Mouse (Mus musculus): ENCODE data around the gene Pde8b.

The Pde8b gene

DNA sequence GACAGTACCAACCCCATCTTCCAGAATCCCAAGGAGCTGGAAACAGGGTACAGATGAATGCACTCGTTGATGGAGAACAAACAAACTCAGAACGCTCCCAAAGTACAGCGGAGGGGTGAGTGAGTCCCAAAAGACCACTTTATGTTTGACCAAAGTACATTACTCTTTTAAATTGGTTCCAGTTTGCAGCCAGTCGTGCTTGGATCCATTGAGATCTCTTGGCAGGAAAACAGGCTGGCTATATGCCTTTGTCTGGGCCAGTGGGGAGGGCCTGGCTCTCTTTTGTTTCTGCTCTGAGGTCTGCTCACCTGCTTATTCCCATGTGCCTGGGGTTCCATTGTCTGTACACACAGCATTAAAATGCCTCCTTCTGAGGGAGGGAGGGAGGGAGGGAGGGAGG is 118.3 kb downstream of the Pde8b start:
- DNase-seq (ENCODE audit: low read depth, low spot score) = no peak
- Histone ChIP-seq H3K36me3 (ENCODE audit: control insufficient read depth, insufficient read depth, low read length, poor library complexity, severe bottlenecking) (no peaks in the 10 kb centered on the region), H3K27me3 (ENCODE audit: control insufficient read depth, insufficient read depth, low read length, poor library complexity, severe bottlenecking) (no peaks in the 10 kb centered on the region)

GRCm38 (mm10) chr13:95131041-95131440 is 119.1 kb downstream of the Pde8b start:
- DNase-seq (ENCODE audit: low read depth, low spot score) = no peak
- Histone ChIP-seq H3K27me3 (ENCODE audit: control insufficient read depth, insufficient read depth, low read length, poor library complexity, severe bottlenecking) (no peaks in the 10 kb centered on the region), H3K36me3 (ENCODE audit: control insufficient read depth, insufficient read depth, low read length, poor library complexity, severe bottlenecking) (no peaks in the 10 kb centered on the region)

GRCm38 (mm10) chr13:95127288-95127687 is 122.8 kb downstream of the Pde8b start:
- no peaks in the 10 kb centered on the region for H3K36me3 ChIP-seq (ENCODE audit: control insufficient read depth, insufficient read depth, low read length, poor library complexity, severe bottlenecking)
- no peaks in the 10 kb centered on the region for H3K27me3 ChIP-seq (ENCODE audit: control insufficient read depth, insufficient read depth, low read length, poor library complexity, severe bottlenecking)
- no peak for DNase-seq (ENCODE audit: low read depth, low spot score)

- no peak for DNase-seq (ENCODE audit: low read depth, low spot score)
- H3K36me3 ChIP-seq (ENCODE audit: control insufficient read depth, insufficient read depth, low read length, poor library complexity, severe bottlenecking) = no peaks in the 10 kb centered on the region
- H3K27me3 ChIP-seq (ENCODE audit: control insufficient read depth, insufficient read depth, low read length, poor library complexity, severe bottlenecking) = no peaks in the 10 kb centered on the region
These were observed 123.3 kb downstream of the Pde8b start for GRCm38 (mm10) chr13:95126801-95127200.

- no peaks in the 10 kb centered on the region for H3K36me3 ChIP-seq (ENCODE audit: control insufficient read depth, insufficient read depth, low read length, poor library complexity, severe bottlenecking)
- no peak for DNase-seq (ENCODE audit: low read depth, low spot score)
- H3K27me3 ChIP-seq (ENCODE audit: control insufficient read depth, insufficient read depth, low read length, poor library complexity, severe bottlenecking) = no peaks in the 10 kb centered on the region
These were observed 124.5 kb downstream of the Pde8b start for GRCm38 (mm10) chr13:95125546-95126215.

DNA sequence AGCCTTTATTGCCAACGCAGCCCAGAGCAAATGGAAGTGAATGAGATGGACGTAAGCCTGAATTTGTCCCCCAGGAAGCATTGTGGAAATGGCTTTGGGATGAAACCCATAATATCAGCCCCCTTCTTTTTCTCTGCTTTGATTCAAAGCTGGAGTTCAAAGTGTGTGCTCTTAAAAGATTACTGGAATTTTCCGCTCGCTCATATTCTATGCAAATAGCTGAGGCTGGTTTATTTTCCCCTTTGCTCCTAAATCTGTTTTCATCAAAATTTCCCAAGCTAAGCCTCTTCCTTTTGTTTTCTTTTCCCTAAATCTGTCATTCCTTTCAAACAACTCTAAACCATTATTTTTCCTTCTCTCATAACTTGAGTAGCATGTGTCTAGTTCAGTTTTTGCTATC is 129.6 kb downstream of the Pde8b start:
- H3K36me3 ChIP-seq (ENCODE audit: control insufficient read depth, insufficient read depth, low read length, poor library complexity, severe bottlenecking) = no peaks in the 10 kb centered on the region
- no peaks in the 10 kb centered on the region for H3K27me3 ChIP-seq (ENCODE audit: control insufficient read depth, insufficient read depth, low read length, poor library complexity, severe bottlenecking)
- no peak for DNase-seq (ENCODE audit: low read depth, low spot score)

DNA sequence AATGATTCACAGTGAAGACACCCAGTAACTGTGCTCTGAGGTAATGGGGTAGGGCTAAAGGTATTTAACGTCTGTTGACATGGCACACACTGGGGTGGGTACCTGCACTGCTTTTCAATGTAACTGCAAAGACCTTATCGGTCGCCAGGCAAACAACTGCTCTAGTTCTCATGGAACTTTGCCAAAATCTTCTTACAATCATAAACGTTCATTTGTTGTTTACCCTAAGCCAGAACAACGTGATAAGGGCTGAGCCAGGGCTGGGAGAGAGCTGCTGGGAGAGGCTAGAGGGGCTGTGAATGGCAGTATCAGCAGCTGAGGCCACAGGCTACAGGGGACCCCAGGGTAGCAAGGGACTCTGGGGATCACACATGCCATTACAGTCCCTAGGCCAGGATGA is 136.4 kb downstream of the Pde8b start:
- DNase-seq (ENCODE audit: low read depth, low spot score) = no peak
- H3K36me3 ChIP-seq (ENCODE audit: control insufficient read depth, insufficient read depth, low read length, poor library complexity, severe bottlenecking) = no peaks in the 10 kb centered on the region
- H3K27me3 ChIP-seq (ENCODE audit: control insufficient read depth, insufficient read depth, low read length, poor library complexity, severe bottlenecking) = no peaks in the 10 kb centered on the region

DNA sequence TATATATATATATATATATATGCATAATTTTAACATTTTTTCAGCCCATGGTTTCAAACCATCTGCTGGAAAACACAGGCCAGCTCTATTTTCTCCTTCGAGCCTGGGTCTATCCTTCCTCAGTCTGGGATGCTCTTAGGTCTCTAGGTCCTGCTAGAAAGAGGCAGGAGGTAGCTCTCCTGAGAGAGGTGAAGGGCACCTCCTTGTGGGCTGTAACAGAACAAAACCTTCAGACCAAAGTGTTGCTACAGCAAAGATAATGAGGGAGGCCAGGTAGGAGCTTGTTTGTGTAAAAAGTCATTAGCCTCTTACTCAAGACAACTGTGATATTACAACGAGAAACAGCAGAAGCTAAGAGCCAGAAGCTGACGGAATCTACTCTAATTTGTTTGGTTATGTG is 140.6 kb downstream of the Pde8b start:
- DNase-seq (ENCODE audit: low read depth, low spot score) = no peak
- Histone ChIP-seq H3K36me3 (ENCODE audit: control insufficient read depth, insufficient read depth, low read length, poor library complexity, severe bottlenecking) (no peaks in the 10 kb centered on the region), H3K27me3 (ENCODE audit: control insufficient read depth, insufficient read depth, low read length, poor library complexity, severe bottlenecking) (no peaks in the 10 kb centered on the region)

DNA sequence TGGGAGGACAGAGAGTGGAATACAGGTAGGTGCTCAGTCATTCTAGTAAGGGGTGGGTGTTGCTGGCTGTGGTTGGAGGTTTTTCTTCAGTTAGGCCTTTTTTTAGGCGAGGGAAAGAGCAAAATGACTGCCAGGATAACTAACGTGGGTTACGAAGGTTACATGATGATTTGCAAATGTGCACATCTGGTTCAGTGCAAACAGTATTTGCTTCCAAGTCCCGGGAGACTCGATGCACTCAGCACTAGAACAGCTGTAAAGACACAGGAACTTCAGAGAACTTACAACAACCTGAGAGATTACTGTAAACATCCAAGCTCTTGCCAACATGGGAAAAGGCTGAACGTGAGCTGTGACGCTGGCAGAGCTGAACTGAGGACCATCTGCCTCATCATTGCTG is 142.1 kb downstream of the Pde8b start:
- Histone ChIP-seq H3K27me3 (ENCODE audit: control insufficient read depth, insufficient read depth, low read length, poor library complexity, severe bottlenecking) (no peaks in the 10 kb centered on the region), H3K36me3 (ENCODE audit: control insufficient read depth, insufficient read depth, low read length, poor library complexity, severe bottlenecking) (no peaks in the 10 kb centered on the region)
- no peak for DNase-seq (ENCODE audit: low read depth, low spot score)

- no peak for DNase-seq (ENCODE audit: low read depth, low spot score)
- Histone ChIP-seq H3K36me3 (ENCODE audit: control insufficient read depth, insufficient read depth, low read length, poor library complexity, severe bottlenecking) (no peaks in the 10 kb centered on the region), H3K27me3 (ENCODE audit: control insufficient read depth, insufficient read depth, low read length, poor library complexity, severe bottlenecking) (no peaks in the 10 kb centered on the region)
These were observed 145.3 kb downstream of the Pde8b start for GRCm38 (mm10) chr13:95104865-95105264.

- no peak for DNase-seq (ENCODE audit: low read depth, low spot score)
- Histone ChIP-seq H3K27me3 (ENCODE audit: control insufficient read depth, insufficient read depth, low read length, poor library complexity, severe bottlenecking) (no peaks in the 10 kb centered on the region), H3K36me3 (ENCODE audit: control insufficient read depth, insufficient read depth, low read length, poor library complexity, severe bottlenecking) (no peaks in the 10 kb centered on the region)
These were observed 147.0 kb downstream of the Pde8b start for GRCm38 (mm10) chr13:95102985-95103590.

DNA sequence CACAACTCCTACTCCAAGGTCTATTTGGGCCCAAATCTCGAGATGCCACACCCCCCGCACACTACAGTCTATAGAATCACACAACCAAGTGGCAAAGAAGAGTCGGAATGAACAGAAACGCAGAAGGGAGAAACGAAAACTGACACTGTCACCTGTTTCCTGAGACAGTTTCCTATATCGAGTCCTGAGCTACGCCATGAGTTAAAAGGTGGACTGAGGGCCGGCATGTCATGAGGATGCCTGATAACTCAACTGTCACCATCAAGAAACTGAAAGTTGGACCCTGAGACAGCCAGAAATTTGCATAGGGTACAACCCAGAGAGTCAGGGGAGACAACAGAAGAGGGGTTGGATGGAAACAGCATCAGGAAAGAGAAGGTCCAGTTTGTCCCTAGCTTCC is 148.8 kb downstream of the Pde8b start:
- Histone ChIP-seq H3K36me3 (ENCODE audit: control insufficient read depth, insufficient read depth, low read length, poor library complexity, severe bottlenecking) (no peaks in the 10 kb centered on the region), H3K27me3 (ENCODE audit: control insufficient read depth, insufficient read depth, low read length, poor library complexity, severe bottlenecking) (no peaks in the 10 kb centered on the region)
- DNase-seq (ENCODE audit: low read depth, low spot score) = no peak

DNA sequence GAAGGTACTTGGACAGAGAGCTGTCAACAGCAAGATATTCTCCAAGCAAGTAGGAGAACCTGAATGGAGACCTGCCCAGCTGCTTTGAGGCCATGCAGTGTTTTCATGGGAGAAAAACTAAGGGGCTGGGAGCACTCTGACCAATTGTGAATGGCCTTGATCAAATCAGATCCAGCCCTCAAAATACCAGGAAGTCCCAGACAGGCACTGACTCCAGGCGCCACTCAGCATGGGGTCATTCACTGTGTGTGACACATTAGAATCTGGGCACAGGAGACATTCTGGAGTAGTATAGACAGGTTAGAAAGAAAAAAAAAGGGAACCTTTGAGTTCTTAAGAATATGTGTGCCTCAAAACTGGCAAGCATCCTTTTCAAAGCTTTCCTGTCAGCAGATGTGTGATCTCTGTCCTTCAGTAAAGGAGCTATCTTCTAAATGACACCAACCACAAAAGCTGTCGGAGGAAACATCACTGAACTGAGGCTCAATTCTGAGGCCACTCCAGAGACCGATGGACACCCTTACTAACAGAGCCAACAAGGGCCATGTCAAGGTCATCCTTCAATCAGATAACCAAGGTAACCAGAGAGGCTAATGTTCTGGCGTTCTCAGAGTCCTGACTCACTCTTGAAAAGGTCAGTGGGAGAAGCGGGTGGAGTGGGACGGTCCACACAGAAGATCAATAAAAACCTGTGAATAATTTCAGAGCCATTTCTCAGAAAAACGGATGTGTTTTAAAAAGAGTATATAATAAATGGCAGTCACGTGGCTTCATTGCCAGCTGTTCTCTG is 151.0 kb downstream of the Pde8b start:
- Histone ChIP-seq H3K36me3 (ENCODE audit: control insufficient read depth, insufficient read depth, low read length, poor library complexity, severe bottlenecking) (no peaks in the 10 kb centered on the region), H3K27me3 (ENCODE audit: control insufficient read depth, insufficient read depth, low read length, poor library complexity, severe bottlenecking) (no peaks in the 10 kb centered on the region)
- no peak for DNase-seq (ENCODE audit: low read depth, low spot score)

DNA sequence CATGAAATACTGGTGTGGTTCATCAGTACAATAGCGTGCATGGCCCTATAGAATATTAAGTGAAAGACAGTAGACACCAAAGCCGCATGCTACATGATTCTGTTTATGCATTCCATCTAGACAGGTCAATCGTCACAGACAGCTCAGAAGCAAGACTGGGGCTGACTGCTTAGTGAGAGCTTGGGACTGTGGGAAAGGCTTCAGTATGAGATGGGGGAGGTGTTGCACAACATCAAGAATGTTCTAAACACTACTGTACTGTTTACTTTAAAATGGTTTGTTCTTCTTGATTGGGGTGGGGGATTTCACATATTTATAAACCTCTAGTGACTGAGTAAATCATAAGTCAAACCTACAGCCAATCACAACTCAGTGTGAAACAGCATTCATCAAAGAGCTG is 153.5 kb downstream of the Pde8b start:
- Histone ChIP-seq H3K36me3 (ENCODE audit: control insufficient read depth, insufficient read depth, low read length, poor library complexity, severe bottlenecking) (no peaks in the 10 kb centered on the region), H3K27me3 (ENCODE audit: control insufficient read depth, insufficient read depth, low read length, poor library complexity, severe bottlenecking) (no peaks in the 10 kb centered on the region)
- no peak for DNase-seq (ENCODE audit: low read depth, low spot score)

DNA sequence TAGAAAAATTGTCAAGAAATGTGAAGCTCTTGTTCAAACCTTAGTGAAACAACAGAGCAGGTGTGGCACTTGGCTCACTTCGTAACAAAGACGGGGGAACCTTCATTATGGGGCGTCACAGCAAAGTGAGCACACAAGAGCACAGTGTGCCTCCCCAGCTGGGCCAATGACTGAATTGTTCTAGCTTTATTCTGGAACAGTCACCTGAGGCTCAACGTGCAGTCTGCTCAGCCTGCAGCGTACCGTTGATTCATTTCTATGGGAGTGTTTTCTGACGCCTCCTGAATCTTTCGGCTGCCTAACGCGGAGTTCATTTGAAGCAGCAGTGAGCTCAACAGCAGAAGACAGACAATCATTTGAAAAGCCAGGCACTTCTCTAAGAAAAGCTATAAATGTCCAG is 154.3 kb downstream of the Pde8b start:
- no peaks in the 10 kb centered on the region for H3K27me3 ChIP-seq (ENCODE audit: control insufficient read depth, insufficient read depth, low read length, poor library complexity, severe bottlenecking)

More for the DNA sequence above, 154.3 kb downstream of the Pde8b start:
- no peak for DNase-seq (ENCODE audit: low read depth, low spot score)
- H3K36me3 ChIP-seq (ENCODE audit: control insufficient read depth, insufficient read depth, low read length, poor library complexity, severe bottlenecking) = no peaks in the 10 kb centered on the region
